Mouse (Mus musculus) megakaryocyte progenitor cell, adult 5-6 weeks (primary cell): ENCODE measurements around the gene Surf1. TPM values are rescaled to one million over a fixed set of nuclear protein-coding genes. Genes with fewer than 3 reads are reported as not detected.

Source experiments
- ATAC-seq: replicated peaks from 2 replicates; pipeline ENCODE4 v1.8.0; 2016; ENCODE audit warnings: mild to moderate bottlenecking, moderate TSS enrichment, inconsistent platforms; ENCODE audit not compliant: poor library complexity
- total RNA-seq, 2 experiments: library from RNA; stranded (forward) in 1 of 2; stranded (reverse) in 1 of 2; fragments of 157-497, 149-512 nt in 1 of 2; fragments of 200-1000 nt in 1 of 2; gene quantifications; 2 replicates each; pipeline versions ENCODE4 v1.2.3 to v1.2.4; 2015 to 2017

Surf1 gene
- total RNA-seq (2015) (72.3 and 90.4 TPM in 2 replicates), total RNA-seq (2017) (51.3 and 73.5 TPM in 2 replicates)

DNA sequence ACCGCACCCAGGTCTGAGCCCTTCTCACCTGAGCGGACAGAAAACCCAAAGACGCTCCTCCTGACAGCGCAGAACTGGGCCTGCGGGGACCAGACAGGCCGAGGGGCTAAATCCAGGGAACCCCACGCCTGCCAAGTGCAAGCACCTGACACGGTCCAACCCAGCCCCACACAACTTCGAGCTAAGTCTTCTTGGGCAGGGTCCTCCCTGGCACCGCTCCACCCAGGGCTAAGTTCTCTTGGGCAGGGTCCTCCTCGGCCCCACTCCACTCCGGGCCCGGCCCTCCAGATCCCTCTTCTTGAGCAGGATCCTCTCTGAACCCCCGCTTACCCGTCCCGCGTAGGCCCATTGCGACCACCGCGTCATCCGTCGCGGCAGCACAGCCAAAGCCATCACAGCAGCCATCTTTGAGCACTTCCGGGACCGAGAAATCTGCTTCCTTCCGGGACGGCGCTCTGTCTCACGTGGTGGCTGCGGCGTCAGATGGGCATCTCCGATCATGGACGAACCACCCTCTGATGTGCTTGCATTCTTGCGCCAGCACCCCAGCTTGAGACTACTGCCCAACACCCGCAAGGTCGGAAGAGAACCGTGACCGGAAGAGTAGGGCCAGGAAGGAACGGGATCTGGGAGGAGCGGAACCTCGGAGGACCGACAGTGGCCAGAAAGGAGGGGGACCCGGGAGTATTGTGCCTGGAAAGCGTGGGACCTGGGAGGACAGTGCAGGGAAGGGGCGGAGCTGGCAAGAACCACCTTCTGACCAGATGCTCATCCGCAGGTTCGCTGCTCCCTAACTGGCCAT lies at the start of gene Surf1, which contains the start of gene Surf2:
TSS of gene Surf1 (minus strand) at position 604 of the 802 bp plus-strand sequence.
TSS of gene Surf2 (plus strand) at position 441 of the 802 bp plus-strand sequence.
- ATAC-seq, result peak; percentile 87

DNA sequence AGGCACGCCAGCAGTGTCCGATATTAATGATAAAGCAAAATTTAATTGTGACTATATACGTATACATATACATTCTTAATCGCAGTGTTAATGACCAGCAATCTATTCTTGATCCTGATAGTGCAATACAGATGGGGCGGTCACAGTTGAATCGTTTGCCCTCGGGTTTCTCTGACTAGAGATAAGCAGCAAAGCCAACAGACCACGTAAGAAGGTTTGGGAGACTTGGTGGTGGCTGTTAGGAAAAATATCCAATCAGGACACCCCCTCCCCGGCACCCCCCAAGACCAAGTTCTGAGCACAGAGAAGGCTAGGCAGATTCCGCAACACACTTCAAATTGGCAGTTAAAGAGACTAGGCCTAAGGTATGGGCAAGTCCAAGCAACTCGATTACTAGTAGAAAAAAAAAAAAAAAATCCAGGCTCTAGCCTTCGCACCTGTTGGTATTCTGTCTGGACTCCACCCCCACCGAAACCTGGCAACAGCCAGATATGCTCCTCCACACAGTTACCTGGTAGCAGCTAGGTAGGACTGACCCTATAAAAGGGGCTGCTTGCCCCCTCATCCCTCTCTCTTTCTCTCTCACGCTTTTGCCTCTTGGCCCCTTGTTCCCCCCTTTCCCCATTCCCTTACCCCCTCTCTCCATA lies 48.5 kb upstream of the Surf1 start:
- ATAC-seq, result peak; percentile 12

DNA sequence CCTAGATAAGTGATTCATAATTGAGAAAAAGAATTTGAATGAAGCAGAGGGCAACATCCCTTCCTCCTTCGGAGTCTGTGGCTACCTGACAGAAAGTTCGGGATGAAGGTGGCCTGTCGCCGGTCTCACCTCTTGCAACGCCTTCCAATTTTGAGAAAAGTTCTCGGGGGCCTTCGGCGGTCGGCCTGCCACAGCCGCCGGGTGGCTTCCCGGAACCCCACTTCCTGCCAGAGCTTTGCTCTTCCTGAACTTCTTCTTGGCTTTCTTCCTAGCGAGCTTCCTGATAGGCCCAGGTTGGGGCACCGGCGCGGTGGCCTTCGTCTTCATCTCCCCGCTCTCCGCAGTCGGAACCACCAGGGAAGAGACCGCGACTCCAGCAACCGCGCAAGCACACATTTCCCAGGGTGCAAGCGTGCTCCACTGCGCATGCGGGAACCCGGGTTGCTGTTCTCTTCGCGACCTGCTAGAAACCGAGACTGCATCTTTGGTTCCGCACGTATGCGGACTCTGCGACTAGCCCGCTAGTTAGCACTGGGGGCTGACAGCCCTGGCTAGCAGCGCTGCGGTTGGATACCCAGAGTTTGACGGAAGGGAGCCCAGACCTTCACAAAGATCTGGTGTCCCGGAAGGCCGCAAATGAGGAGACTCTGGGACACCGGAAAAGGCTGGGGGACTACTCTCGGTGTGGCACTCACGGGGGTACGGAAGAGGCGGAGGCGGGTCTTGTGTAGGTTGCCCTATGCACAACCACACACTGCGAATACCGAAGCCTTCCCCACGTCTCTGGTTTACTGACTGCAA lies 47.8 kb upstream of the Surf1 start, which contains the start of gene Rexo4:
TSS of gene Rexo4 (minus strand) at position 464 of the 801 bp plus-strand sequence.
- ATAC-seq, result peak; percentile 95

DNA sequence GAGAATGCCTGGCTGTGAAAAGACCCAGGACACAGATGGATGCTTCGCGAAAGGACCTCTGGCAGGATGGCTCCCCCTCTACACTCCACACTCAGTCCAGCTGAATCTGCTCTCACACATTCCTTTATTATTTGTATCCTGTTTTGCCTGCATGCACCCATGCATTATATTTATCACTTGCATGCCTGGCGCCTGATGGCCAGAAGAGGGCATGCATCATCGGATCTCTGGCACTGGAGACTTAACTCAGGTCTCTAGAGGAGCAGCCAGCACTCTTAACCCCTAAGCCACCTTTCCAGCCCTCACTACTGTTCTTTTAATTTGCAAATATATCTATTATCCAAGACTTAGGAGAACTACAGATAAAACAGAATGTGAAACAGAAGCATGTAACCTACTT lies 44.4 kb upstream of the Surf1 start:
- ATAC-seq, result no peak

DNA sequence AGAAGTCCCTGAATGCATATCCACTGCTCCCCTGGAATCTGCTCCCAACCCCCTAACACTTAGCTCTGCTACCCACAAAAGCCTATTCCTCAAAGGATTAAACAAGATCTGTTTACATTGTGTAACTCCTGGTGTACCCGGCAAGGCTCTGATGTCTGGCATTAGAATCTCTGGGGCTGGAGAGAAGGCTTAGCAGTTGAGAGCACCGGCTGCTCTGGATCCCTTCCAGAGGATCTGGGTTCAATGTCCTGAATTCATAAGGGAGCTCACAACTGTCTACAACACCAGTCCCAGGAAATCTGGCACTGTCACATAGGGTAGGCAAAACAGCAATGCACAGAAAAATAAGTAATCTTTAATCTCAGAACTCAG lies 41.1 kb upstream of the Surf1 start:
- no peak for ATAC-seq

DNA sequence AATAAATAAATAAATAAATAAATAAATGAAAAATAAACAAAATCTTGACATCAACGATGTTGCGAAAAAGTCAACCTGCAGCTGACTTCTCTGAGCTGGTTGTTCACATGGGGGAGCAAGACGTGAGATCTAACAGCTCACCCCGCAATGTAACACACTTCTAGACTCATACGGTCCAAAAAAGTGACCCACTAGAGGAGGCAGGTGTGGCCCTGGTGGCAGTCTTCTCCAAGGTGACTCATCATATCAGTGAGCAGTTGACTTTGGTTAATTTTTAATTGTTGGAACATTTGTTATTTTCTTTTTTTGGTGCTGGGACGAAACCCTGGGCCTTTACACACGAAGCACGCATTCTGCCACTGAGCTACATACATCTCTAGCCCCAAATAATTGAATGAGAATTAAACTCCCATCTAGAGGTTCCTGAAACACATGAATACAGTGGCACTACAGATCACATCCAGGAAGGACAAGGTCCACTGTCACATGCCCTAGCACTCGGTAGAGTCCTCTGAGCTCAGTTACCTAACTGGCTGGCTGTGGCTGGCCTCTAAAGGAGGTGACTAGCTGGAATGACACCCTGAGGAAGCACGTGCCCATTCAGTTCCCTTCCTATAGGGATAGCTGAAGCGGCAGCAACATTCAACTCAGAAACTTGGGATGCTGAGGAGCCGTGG lies 40.6 kb upstream of the Surf1 start:
- no peak for ATAC-seq

DNA sequence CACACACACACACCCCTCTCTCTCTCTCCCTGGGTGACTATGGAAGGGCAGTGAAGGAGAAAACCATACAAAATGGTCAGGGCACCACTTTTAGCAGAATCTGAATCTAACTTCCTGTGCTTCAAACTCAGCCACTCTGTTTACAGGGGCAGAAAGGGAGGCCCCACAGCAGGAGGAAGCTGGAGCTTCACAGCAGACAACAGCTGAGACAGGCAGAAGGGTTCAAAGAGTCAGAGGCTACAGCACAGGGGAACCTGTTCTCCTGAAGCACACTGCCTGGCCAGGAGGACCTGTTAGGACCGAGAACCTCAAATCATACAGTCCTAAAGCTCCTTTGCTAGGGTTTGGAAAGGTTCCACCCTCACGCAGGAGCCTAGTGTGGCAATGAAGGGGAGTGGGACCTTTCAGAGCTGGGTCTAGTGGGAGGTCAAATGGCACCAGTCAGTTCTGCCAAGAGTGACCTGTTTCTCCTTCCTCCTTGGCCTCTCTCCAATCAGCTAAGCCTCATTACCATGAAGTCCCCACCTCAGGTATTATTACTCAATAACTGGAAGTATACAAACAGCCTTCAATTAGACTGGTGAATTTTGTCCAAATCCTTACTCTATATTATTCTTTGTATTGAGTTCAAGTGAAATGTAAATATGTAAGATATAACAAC lies 38.5 kb upstream of the Surf1 start:
- ATAC-seq, result no peak

DNA sequence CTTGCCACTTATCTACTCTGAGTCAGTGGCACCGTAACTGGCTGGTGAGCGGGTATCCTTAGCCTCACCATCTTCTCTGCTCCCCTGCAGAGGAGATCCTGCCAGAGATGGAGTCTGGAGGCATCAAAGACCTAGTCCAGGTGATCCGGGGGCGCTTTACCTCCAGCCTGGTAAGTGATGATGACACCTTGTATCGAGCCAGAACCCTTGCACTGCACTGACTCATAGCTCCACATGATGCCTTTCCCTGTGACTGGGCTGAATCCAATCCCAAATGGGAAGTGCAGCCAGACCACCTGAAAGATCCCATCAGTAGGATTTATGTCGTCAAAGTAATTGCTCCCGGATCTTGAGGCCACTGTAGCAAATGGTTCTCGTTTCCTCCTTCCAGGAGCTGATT lies 36.5 kb upstream of the Surf1 start:
- ATAC-seq, result no peak

DNA sequence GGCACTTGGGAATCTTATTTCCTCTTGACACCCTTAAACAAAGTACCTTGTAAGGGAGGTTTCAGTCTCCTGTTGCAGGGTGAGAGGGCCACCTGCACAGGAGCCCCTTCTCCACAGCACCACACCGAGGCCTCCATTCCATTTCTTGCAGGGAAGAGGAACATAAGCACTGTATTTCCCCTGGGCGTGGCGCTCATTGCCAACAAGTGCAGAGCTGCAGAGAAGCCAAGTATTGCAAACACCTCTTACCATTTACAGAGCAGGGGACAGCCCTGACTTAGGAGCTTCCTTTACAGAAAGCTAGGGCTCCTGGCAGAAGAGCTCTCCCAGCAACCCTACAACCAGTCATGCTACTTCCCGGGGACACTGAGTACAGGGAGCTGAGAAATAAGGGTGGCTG lies 35.9 kb upstream of the Surf1 start:
- no peak for ATAC-seq

DNA sequence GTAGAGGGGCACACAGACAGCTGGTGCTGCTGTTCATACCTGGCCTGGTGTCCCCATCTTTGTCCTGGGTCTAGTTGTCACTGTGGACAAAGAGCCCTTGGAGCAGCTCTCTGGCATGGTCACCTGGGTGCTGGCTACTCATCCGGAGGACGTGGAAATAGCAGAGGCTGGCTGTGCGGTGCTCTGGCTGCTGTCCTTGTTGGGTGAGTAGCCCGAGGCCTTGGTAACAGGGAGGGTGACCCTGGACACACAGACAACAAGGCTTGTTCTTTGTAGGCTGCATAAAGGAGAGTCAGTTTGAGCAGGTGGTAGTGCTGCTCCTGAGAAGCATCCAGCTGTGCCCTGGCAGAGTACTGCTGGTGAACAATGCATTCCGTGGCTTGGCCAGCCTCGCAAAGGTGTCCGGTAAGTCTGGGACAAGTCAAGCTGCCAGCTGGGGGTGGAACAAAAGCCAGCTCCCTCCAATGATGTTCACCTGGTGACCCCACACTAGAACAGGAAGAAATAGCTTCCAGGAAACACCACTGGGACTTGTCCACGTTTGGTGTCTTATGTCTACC lies 35.1 kb upstream of the Surf1 start:
- ATAC-seq, result no peak

DNA sequence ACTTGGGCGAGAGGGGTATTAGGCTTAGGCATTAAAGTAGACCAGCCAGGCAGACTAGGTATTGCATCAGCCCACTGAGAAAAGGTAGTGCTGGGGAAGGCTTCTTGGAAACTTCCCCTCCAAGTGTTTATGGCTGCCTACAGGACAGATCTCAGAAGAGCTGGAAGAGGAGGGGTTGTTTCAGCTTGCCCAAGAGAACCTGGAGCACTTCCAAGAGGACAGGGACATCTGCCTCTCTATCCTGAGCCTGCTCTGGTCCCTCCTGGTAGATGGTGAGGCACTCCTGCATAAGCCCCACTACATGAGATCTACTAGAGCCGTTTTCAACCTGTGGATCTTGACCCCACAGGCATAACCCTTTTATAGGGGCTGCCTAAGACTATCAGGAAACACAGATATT lies 34.1 kb upstream of the Surf1 start:
- ATAC-seq, result no peak

DNA sequence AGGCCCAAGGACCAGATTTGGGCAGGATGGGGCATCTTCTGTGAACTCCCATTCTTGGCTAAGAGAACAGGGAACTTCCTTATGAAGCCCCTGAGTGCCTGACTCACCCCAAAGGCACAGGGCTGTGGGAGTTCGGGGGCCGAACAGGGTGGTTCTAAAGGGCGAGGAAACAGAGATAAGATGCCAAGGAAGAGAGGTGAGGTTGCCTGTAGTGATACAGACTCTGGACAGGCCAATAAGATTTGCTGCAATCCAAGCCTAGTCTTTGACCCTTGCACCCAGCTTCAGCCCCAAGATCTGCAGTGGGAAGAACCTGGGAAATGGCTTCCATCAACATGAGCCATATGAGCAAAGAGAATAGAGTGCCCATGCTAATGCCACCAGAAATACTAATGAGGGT lies 26.9 kb upstream of the Surf1 start:
- no peak for ATAC-seq

DNA sequence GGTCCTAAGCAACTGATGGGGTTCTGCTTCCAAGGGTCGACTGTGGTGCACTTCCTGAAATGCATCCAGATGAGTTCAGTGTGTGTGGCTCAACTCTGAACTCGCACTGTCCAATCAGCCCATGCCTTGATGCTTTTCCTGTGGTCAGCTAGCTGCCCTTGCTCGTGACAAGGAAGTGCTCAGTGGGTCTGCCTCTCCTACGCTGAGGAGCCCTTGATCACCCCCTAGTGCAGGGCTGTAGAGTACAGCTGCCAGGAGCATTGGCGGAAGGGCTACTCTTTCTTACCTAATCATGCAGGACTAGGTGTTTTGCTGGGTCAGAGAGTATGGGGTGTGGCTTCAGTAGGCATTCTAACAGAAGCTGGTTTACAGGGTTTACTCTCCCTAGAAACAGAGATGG lies 25.2 kb upstream of the Surf1 start:
- ATAC-seq, result peak; percentile 95

DNA sequence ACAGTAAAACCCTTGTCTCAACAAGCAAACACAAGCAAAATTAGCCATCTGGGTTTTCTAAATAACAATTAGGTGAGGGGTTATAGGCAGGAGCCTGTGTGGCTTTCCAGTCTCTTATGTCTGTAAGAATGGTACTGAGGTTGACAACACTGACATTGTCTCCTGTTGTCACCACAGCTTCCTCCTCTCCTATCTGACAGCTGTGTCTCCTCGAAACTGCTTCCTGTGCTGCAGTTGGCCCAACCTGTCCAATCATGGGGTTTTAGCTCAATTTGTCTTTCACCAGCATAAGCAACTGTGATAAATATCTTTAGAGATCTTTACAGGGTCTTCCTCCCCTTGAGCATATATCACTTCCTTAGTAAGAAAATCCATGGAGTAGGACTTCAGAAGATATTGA lies 20.1 kb upstream of the Surf1 start:
- ATAC-seq, result no peak

DNA sequence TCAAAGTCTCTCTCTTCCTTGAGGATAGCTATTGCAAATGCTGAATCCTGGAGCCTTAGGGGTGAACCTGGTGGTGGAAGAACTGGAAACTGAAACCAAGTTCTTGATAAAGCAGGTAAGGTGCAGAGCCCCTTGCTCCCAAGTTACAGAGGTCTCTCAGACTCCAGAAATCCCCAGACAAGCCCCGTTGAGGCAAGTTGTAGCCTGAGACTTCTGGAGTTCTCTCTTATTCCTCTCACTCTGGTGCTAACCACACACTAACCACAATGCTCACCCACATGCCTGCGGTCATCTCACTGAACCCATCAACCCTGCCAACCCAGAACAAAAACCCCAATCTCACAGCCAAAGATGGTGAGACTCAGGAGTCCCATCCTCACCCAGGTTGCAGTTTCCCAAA lies 19.0 kb upstream of the Surf1 start:
- no peak for ATAC-seq

DNA sequence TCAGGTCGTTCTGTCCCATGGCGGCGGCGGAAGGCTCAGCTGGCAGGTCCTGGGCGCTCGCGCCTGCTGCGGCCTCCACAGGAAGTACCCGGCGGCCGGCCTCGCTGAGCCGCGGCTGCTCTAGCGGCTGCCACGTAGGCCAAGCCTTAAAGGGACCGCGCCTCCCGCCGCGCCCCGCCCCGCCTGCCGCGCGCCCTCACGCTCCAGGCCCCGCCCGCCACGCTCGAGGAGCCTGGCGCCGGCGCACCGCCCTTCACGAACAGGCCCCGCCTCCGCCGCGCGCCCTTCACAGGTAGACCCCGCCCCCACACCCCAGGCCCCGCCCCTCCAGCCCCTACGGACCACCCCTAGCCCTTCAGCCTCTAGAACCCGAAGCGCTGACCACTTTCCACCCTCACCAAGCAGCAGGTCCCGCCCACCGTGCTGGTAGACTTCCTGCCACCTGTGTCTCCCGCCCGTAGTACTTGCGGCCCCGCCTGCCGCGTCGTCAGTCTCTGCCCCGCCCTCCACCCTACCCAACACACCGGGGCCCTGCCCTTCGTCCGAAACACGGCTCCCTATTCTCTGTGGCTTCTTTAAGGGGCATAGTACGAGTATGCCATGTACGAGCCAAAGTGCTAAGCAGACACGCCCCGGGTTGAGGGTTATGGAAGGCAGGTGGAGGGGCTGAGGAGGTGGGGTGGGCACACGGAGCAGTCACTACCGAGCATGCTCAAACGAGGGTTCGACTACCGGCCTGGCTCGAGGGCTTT lies 17.1 kb upstream of the Surf1 start, which contains the start of the genes Surf4 and Stkld1:
TSS of gene Surf4 (minus strand) at position 625 of the 752 bp plus-strand sequence.
TSS of gene Stkld1 (plus strand) at position 744 of the 752 bp plus-strand sequence.
- ATAC-seq, result peak; percentile 91

DNA sequence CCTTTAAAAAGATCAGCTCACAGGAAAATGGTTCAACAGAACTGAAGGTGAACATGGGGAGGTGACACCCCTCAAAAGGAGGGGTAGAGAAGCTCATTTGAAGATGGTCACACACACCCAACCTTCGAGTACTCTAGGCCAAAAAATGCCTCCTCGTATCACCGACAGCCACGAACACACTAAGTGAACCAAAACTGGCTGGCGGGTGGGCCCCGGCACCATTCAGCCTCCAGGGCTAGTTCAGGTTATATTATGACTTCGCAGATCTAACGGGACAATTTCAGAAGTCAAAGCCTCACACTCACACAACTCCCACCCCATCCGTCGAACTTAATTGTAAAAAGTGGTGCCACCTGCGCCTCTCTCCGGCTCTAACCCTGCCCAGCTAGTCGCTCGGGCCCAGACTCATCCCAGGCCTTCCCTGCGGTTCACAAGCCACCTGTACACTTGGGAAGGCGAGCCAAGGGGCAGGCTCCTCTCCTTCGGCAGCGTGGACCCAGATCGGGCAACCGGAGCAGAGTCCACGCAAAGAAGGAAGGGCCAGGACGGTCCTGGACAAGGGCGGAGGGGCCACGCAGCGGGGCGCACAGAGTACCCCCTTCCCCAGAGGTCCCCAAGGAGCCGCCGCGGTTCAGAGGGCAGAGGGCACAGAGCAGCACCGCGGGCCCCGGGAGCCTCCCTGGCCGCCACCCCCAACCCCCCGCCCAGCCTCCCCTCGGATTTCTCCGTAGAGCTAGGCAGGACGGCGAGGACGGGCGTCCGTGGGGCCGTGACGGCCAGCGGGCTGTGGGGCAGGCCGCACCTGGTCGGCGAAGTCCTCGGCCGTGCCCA lies 16.4 kb upstream of the Surf1 start:
- no peak for ATAC-seq

DNA sequence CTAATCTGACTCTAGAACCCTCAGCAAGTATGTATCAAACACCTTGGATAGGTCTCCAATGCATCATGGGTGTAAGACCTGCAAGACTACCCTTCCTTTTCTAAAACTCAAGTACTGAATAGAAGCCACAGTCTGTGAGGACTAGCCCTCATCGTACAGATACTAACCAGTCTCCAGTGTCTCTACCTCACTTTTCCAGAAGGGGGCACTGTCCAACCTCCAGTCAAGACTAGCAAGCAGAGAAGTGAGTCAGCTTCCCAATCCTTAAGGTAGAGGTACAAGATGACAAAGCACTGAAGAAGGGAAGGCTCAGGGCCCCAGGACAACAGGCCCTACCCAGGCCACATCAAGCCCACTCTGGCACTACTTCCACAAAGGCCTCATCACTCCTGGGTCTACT lies 14.1 kb upstream of the Surf1 start:
- ATAC-seq, result peak; percentile 54
